Mouse (Mus musculus) lung, postnatal 14 days (tissue): ENCODE measurements at regions not wholly inside any gene's neighbourhood (a gene's known extent, or its start where the extent isn't known, plus 50 kb on each side); places are given as distances from the start of the nearest gene placed in this dataset.

Source experiments
- DNase-seq: peaks from one replicate; pipeline ENCODE4 v3.0.0; 2021

DNA sequence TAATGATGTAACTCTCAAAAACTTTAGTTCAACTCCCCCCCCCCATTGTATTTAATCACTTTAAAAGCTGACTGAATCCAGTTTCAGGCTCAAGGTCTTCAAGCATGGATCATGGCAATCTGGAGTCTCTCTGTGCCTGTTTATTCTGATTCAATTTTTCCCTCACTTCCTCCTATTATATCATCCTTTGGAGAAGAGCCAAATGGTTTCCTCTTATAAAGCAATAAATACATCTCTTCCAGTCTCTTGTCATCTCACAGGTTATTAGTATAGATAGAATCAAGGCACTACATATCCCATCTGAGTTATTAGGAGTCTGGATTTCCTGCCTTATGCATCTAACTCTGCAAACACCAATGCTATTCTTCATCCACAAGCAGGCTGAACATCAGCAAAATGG is 530.2 kb upstream of the Pdcd1 start:
- DNase-seq = no peak

DNA sequence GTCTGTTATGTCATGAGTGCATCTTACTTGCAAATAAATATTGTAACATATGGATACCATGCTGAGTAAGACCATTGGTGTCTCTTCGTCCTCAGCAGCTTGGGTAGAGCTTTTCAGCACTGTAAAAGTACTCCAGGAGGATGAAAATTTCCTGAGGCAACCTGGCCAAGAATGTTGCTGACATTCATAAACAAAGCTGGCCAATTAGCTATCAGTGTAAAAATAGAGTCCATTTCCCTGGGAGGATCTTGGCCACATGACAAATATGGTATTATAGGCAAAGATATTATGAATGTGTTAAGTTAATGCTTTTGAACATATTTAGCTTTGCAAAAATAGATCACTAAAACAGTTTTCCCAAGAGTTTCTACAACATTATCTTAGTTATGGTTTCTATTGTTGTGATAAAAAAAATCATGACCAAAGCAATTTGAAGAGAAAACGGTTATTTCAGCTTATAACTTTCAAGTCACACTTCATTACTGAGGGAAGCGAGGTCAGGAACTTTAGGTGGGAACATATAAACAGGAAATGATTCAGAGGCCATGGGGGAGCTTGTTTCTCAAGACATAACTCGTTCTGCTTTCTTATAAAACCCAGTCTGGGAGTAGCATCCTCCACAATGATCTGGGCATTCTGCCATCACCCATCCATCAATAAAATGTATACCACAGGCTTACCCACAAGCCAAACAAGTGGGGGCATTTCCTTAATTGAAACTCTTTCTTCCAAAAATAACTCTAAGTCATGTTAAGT is 529.5 kb upstream of the Pdcd1 start:
- peak; percentile 38 for DNase-seq

DNA sequence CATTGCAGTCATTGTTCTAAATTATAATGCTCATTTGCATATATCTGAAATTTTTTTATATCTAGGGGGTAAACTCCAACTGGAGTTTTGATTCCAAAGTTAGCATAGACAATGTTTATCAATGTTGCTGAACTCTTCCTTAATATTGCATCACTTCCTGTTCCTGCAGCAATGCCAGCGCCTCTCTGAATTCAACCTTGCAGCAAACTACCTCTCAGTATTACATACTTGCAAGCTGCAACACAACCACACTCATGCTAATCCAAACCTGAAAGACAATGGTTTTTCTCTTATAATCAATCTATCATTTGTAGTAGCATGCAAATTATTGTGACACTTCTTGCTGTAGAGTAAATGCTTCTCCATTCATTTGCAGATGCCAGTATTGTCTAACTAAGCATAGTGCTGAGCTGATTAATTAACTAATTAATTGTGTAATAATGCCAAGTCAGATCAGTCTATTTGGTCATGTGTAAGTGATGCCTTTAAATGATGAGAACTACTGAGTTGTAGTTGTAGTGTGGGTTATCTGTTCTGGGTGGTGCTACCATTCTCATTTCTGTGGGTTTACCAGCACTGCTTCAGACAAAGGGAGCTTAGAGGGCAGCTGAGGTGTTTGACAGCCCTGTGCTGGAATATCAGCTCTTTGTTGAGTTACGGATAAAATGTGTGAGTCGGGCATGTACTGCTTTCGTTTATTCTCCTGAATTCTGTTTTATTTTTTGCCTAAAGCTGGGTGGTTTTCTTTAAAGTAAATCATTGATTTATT is 480.6 kb upstream of the Pdcd1 start:
- DNase-seq = no peak

DNA sequence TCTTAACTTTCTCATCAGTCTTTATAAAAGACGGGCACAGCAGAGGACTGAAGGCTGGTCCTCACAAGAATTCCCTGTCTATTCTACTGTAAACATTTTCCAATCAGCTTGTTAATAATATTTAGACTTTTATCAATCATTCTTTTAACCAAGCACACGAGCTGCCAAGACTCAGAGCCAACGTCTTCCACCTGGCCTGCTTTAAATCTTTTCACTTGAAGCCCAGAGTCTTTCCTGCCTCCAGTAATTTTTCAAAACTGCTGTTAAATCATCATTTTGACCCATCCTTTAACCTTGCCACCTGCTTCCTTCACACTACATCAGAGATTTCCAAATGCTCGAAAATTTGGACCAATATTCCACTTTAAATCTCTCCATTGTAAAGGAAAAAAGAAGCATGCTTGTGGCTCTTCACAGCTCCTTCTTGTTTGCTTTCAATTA is 451.7 kb upstream of the Pdcd1 start:
- DNase-seq = no peak

DNA sequence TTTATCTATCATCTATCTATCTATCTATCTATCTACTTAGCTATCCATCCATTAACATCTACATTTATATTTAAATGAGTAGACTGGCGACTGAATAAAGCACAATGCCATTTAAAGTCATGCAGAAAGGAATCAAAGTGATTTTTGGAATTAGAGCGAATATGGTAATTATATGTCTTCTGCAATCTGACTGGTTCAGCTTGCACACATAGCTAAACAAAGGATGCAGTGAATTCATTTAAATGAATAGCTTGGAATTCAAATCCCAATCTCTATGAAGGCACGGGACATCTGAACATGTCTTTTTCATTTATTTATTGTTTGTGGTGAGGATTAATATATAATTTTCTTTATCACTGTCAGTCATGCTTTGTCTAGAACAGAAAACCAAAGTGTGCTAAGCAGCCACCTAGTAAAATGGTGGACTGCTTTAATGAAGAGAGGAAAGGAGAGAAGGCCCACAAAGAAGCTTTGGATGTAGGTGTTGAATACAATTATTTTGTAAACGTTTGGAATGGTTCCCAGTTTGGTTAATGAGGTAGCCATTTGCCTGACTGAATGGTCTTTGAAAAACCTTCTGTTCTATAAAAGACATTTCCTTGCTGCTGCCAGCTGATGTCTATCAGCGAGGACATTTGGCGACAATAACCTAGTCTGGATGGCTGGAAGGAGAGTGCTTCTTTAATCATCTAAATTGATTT is 451.2 kb upstream of the Pdcd1 start:
- DNase-seq = no peak

DNA sequence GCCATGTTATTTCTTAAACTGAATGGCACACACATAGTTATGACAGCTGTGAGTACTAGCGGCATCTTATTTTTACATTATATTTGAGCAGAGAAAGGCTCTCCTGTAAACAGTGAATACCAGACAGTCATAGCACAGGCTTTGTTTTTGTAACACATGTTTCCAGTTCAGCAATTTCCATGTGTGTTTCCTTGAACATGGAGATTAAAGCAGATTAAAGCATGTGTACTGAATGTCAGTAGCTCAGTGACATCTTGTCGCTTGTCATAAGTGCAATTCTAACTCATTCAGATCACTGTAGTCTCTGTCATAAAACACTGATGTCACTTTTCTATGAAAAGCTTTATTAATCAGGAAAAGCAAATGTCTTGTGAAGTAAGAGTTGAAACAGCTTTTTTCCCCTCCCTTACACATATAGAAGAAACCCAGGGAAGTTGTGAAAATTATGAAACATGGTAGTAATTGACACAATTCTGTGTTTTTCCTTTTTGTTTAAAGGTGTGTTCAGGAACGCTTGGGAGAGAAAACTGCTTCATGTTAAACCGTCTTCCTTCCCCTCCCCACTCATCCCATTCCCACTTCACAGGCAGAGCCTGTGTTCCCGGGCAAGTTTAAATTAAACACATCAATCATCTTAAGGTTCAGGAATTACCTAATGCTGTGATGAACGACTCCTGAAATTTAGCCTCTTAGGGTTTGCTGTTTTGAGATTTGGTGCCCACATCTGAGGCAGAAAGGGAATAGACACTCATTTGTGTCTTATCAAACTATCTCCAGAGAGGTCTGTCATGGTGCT is 449.9 kb upstream of the Pdcd1 start:
- no peak for DNase-seq

DNA sequence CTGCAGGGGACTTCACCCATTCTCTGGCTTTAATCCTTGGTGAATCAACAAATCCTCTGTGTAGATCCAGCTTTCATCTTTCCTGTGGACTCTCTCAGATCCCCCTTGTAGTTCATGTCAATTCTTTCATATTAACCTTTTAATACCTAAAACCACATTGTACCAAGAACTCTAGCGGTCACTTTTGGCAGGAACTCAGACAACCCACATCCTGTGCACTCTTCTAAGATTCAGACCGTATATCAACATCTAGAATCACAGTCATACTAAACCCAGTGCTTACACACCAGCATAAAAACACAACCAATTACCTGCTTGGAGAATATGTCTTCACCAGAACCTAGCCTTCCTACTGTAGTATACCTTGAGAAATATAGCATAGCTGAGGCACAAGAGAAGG is 444.6 kb upstream of the Pdcd1 start:
- no peak for DNase-seq

DNA sequence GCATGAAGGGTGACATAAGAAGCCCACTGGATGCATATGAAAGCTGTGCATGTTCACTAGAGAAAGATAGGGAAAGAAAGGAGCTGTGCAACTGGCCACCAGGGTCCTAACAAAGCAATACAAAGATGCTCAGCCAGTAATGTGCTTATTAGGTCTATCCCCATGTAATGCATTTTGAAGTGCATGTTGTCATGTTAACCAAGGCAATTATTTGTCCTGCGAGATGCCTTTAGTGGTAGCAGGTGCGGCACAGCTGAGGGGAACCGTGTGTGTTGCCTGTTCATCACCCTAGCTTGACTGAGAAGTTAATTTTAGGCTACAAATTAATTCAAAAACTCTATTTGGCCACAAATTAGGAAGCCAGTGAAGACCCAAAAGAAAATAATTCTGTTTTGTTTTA is 444.0 kb upstream of the Pdcd1 start:
- no peak for DNase-seq

DNA sequence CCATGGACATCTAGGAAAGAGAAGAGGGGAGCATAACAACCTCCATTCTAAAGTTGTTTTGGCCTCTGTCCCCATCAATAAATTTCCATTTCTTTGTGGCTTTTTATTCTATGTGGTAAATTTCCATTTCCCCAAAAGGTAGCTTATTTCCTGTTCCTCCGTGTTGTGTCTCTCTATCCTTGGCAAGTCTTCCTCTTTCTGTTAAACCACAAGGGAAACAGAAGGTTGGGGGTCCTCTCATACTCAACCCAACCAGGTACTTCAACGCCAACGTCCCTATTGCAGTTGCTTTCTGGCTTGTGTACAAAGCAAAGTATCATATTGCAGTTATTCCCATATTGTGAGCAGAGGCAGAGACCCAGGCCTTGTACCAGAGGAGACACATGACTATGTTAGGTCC is 434.7 kb upstream of the Pdcd1 start:
- DNase-seq = no peak

DNA sequence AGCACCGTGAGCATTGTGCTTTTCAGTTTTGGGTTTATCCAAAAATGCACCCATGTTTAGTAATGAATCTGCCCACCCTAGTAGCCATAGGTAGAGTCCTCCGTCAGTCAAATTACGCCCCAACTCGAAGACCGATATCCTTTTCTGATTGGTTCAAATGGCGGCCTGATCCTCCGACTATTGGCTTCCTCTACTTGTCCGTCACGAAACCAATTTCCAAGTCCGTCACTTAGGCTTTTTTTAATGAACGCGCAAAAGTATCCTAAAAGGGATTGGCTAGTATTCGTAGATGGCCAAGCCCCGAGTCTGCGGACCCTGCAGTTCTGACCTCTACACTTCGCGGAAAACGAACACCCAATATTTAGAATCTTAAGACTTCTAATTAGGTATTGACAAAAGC is 417.5 kb upstream of the Pdcd1 start:
- DNase-seq = peak; percentile 10

DNA sequence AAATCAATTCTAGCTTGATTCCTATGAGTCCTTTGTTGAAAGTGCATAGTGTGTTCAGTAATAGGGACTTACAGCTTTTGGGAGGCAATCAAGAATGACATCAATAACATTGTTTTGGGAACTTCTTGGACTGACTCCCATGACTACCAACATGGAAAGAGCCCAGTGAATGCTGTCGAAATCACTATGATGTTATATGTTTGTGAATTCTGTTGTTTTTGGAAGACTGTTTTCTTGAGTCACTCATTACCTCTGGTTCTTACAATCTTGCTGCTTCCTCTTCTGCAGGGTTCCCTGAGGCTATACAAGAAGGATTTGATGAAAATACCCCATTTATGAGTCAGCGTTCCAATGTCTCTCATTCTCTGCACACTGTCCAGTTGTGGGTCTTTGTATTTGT is 371.4 kb upstream of the Pdcd1 start:
- DNase-seq = no peak

DNA sequence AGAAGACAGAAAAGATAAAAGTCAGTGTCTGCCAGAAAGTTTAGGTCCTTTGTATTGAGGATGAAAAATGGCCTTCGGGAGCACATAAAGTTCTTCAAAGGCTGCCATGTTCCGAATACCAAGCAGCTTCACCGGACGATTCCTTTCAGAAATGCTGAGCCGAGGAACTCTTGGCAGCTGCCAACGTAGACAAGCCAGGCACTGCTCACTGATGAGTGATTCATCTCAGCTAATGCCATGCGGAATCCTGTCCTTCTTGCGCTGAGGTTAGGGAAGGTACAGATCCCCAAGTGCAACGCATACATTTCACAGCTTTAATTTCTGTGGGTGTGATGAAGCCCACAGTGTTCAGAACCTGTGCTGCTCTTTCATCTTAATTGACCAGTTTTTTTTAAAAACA is 360.7 kb upstream of the Pdcd1 start:
- DNase-seq = no peak

DNA sequence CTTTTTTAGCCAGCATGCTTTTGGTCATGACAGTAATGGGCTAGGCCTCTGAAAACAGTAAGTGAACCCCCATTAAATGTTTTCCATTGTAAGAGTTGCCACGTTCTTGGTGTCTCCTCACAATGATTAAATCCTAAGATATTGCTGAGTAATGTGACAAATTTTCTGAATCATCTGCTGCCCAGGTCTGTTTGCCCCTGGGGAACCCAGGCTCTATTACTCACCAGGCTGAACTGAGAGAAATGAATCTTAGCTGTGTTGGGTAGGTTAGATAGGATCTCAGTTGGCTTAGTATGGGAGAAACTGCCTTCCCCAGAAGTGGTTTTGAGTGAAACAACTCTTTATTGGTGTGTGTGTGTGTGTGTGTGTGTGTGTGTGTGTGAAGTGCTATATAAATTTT is 314.3 kb upstream of the Pdcd1 start:
- DNase-seq = no peak

DNA sequence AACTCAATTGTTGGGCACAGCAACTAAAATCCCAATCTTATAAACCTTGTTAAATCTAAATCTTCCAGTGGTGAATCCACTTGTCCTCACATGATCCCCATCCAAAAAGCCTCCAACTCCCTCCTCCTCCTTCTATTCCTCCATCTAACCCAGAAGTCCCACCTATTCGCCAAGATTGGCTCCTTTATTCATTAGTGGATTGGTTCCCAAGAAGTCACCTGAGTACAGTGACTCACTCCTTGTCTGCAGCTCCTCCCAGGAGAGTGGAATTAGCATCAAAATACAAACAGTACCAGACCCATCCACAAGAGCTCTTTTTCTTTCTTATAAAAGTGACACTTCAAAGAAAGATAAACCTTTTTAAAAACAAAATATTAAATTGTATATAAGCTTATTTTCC is 304.6 kb upstream of the Pdcd1 start:
- no peak for DNase-seq

DNA sequence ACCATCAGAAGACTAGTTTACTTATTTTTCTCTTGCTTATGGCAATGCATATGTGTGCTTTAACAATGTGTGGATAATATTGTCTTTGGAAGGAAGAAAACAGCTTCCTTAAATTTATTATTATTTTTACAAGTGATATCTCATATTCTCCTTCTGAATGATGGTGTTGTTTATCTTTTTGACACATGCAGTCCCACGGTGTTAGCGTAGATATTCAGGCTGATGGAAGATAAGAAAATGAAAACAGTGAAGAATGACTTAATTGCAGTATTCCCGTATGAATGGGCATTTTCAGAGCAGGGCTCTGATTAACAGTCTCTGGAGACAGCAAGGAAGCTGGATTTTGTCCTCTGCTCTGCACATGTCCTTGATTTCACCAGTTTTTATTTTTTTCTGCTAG is 303.5 kb upstream of the Pdcd1 start:
- DNase-seq = no peak

DNA sequence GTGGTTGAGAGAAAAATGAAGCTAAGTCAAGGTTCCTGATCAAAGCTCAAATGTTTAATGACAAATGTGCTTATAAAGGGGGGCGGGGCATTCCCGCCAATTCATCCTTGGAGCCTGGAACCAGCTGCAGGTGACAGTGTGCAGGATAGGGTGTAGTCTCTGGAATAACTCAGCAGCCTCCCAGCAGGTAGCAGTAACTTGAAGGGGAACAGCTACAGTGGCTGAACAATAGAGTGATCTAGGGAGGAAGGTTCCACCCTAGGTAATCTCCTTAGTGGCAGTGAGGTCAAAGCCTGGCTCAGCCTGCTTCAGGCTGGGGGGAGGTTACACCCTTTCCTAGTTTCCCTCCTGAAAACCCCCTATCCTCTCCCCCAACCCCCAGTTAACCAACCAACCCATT is 290.2 kb upstream of the Pdcd1 start:
- DNase-seq = no peak

DNA sequence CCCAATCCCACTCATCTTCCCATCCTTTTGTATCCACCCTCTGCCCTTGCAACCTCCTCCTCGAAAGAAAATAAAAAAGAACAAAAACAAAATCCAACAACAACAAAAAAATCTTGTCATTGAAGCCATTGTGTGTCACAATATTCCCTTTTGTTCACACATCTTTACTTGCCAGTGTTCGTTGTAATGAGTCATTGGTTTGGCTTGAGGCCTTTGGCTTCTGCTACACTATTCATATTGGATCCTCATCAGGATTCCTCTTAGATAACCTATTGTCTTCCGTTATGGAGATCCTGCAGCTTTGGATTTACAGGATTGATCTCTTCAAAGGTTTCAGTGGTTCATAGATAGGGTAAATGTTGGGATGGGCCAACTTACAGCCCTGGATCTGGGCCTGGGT is 288.9 kb upstream of the Pdcd1 start:
- DNase-seq = no peak

DNA sequence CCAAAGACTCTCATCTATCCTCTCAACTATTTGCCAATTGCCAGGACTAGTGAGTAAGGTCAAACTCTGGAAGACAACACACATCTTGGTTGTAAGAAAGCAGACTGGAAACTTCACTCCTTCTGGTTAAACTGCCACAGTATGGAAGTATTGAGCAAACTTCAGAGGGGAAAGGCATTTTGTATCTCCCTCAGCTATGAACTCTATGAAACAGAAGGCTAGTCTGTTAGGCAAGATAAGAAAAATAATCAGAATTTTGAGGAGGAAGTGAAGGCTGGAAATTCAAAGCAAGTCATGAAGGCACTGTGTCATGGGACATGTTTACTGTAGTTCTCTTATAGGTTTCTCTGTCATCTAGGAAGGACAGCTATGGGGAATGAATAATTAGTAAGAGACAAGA is 265.7 kb upstream of the Pdcd1 start:
- no peak for DNase-seq

DNA sequence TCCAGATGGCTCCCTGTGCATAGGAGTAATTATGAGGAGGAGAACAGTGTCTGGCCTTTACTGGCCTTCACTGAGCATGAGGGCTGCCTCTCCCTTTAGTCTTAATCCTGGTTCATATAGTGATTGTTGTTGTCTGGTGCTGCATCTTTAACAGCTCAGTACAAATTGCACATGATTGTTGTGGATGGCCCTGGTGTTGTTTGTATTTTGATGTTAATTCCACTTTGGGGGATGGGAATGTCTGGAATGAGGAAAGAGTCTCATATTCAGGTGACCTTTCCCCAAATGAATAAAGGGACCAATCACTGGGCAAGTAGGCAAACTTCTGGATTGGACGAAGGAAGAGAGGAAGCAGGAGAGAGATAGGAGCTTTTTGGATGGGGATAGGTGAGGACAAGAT is 246.0 kb upstream of the Pdcd1 start:
- no peak for DNase-seq

DNA sequence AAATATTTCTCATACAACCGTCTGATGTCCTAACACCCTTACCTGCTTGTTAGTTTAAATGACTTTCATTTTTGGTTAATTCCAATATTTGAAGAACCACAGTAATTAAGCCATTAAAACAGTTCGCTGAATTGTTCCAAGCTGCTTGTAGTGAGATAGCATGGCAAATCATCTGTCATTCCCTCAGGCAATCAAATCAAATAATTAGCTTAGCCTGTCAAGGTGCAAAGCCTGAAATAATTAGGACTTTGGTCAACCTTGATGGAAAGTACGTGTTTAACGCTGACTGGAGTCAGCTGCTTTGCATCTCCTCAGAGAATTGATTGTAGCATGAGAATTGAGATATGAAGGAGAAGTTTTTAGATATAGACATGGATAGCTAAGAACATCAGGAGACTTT is 220.2 kb upstream of the Pdcd1 start:
- DNase-seq = no peak

DNA sequence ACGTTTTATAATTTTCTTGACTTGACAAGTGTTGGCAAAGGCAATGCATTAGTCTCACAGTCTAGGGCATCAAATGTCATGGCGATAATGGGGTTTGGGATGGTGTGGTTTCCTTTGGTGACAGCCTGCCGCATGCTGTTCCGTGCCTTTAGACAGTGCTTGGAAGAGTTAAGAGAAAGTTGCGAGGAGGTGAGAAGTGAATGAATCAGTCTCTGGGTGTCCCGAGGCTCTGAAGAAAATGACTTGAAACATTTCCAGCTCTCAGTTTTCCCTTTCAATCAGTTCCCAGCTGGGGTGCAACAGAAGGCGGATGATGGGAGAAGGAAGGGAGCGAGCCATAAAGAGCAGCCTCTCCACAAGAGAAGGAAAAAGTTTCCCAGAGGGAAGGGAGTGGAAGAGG is 211.0 kb upstream of the Pdcd1 start:
- DNase-seq = no peak

DNA sequence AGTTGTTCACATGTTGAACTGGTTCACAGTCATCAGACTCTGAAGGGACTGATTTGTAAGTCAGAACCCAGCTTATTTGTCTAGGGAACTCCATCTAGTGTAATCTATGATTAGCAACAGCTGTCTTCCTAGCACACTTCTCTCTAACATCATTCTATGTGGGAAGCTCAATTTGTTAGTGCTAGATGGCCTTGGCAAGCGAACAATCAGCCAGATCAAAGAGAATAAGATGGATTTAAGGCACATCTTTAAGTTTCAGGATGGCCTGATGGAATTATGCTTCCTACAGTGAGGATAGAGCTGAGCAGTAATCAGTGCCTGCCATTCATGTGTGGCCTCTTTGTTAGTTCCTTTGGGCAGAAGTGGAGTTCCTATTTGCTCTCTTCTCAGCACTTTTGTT is 183.1 kb upstream of the Pdcd1 start:
- no peak for DNase-seq

DNA sequence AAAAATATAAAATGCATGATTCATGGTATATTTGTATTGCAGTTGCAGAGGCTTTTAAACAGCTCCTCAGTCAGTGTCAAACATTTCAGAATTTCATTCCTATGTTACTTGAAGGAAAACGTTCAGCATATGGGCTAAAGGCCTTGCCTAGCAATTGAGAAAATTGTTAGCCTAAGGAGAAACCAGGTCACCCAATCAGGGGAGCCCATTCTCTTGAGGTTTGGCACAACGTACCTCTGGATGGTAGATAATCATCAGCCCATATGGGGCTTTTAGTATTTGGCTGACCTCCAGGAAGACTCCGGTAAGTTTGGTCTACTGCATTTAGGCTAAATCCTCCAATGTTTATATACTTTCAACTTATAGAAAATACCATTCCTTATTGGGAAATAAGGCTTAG is 168.7 kb upstream of the Pdcd1 start:
- DNase-seq = no peak
